Mouse (Mus musculus) CH12.LX (cell line): ENCODE data around the gene BC034090. TPM values are rescaled to one million over a fixed set of nuclear protein-coding genes. Genes with fewer than 3 reads are reported as not detected.

ENCODE experiments used
- DNase-seq: peaks from one replicate; pipeline ENCODE4 v3.0.0-alpha.2; 2013; ENCODE audit errors: extremely low read depth
- H3K27ac ChIP-seq: 2 replicates; pipeline ENCODE4 v1.5.1; 2012; ENCODE audit warnings: low read depth, mild to moderate bottlenecking, control low read depth, moderate library complexity; ENCODE audit not compliant: insufficient read depth
- H3K27me3 ChIP-seq: replicated peaks from 2 replicates; pipeline ENCODE3; 2012; ENCODE audit warnings: inconsistent platforms
- H3K36me3 ChIP-seq, 2 experiments: replicated peaks in 1 of 2; 2 replicates each; pipeline versions ENCODE3 to v1.6.1; 2012; ENCODE audit warnings: inconsistent platforms in 1 of 2, low read length in 1 of 2, mild to moderate bottlenecking in 1 of 2, mixed read lengths in 1 of 2, moderate library complexity in 1 of 2; ENCODE audit not compliant: control insufficient read depth in 1 of 2, insufficient read depth in 1 of 2
- H3K4me1 ChIP-seq, 2 experiments: 2 replicates each; pipeline ENCODE4 v1.6.1; 2012; ENCODE audit warnings: inconsistent platforms in 1 of 2, moderate library complexity in 1 of 2; ENCODE audit not compliant: insufficient read depth in 2 of 2, control insufficient read depth in 1 of 2
- H3K4me2 ChIP-seq: 2 replicates; pipeline ENCODE4 v1.6.1; 2012; ENCODE audit warnings: low read depth, mild to moderate bottlenecking, control low read depth; ENCODE audit not compliant: poor library complexity, insufficient read depth, severe bottlenecking
- H3K4me3 ChIP-seq, 3 experiments: fragments of 150-350 bp in 1 of 3; sonication (generic) in 1 of 3; replicated peaks in 1 of 3; 2 replicates each; pipeline versions ENCODE3 to v1.5.1; 2011 to 2012; ENCODE audit warnings: low read depth in 2 of 3, low read length in 2 of 3, mild to moderate bottlenecking in 2 of 3, moderate library complexity in 2 of 3, control low read depth in 1 of 3, improper control_type of control experiment in 1 of 3, inconsistent platforms in 1 of 3, mixed read lengths in 1 of 3; ENCODE audit not compliant: poor library complexity in 1 of 3
- H3K79me2 ChIP-seq: replicated peaks from 2 replicates; pipeline ENCODE4 v1.6.1; 2012; ENCODE audit warnings: mild to moderate bottlenecking, moderate library complexity; ENCODE audit not compliant: control insufficient read depth, poor library complexity, insufficient read depth, severe bottlenecking; ENCODE audit errors: extremely low read depth
- H3K9ac ChIP-seq: 2 replicates; pipeline ENCODE4 v1.6.1; 2012; ENCODE audit warnings: low read depth, mild to moderate bottlenecking, control low read depth, moderate library complexity; ENCODE audit not compliant: insufficient read depth
- H3K9me3 ChIP-seq: replicated peaks from 2 replicates; pipeline ENCODE3; 2012; ENCODE audit warnings: low read length, inconsistent platforms, mixed read lengths
- BHLHE40 ChIP-seq: IDR thresholded peaks from 2 replicates; pipeline ENCODE4 v1.6.1; 2011; ENCODE audit warnings: mild to moderate bottlenecking, low read depth, low read length, improper control_type of control experiment
- CHD1 ChIP-seq: IDR thresholded peaks from 2 replicates; pipeline ENCODE4 v1.6.1; 2012; ENCODE audit warnings: low read depth, low read length, improper control_type of control experiment, inconsistent platforms
- CHD2 ChIP-seq: IDR thresholded peaks from 2 replicates; pipeline ENCODE4 v1.6.1; 2011; ENCODE audit warnings: low read length, improper control_type of control experiment
- CTCF ChIP-seq, 2 experiments: IDR thresholded peaks in 1 of 2; conservative IDR thresholded peaks in 1 of 2; 2 replicates each; pipeline ENCODE4 v1.5.1; 2011 to 2012; ENCODE audit warnings: low read depth in 2 of 2, low read length in 2 of 2, improper control_type of control experiment in 1 of 2, inconsistent platforms in 1 of 2, mild to moderate bottlenecking in 1 of 2, moderate library complexity in 1 of 2
- ELF1 ChIP-seq: IDR thresholded peaks from 2 replicates; pipeline ENCODE4 v1.6.1; 2014; ENCODE audit warnings: low read depth, mild to moderate bottlenecking, inconsistent platforms, low read length, improper control_type of control experiment
- ETS1 ChIP-seq: conservative IDR thresholded peaks from 2 replicates; pipeline ENCODE4 v1.6.1; 2012; ENCODE audit warnings: low read depth, mild to moderate bottlenecking, inconsistent platforms, low read length, improper control_type of control experiment, moderate library complexity
- GABPA ChIP-seq: IDR thresholded peaks from 2 replicates; pipeline ENCODE4 v1.6.1; 2012; ENCODE audit warnings: low read depth, low read length, improper control_type of control experiment, inconsistent platforms; ENCODE audit not compliant: insufficient replicate concordance
- IRF4 ChIP-seq: IDR thresholded peaks from 2 replicates; pipeline ENCODE4 v1.6.1; 2014; ENCODE audit warnings: low read depth, mild to moderate bottlenecking, inconsistent platforms, low read length, improper control_type of control experiment
- JUN ChIP-seq: IDR thresholded peaks from 2 replicates; pipeline ENCODE4 v1.6.1; 2011; ENCODE audit warnings: low read depth, mild to moderate bottlenecking, low read length, improper control_type of control experiment, moderate library complexity; ENCODE audit not compliant: insufficient read depth
- JUND ChIP-seq: conservative IDR thresholded peaks from 2 replicates; pipeline ENCODE4 v1.6.1; 2011; ENCODE audit warnings: low read depth, low read length, improper control_type of control experiment
- MXI1 ChIP-seq: IDR thresholded peaks from 2 replicates; pipeline ENCODE4 v1.6.1; 2011; ENCODE audit warnings: mild to moderate bottlenecking, low read depth, low read length, improper control_type of control experiment
- MYC ChIP-seq: IDR thresholded peaks from 2 replicates; pipeline ENCODE4 v1.6.1; 2011; ENCODE audit warnings: low read depth, mild to moderate bottlenecking, improper control_type of control experiment, low read length
- NRF1 ChIP-seq: IDR thresholded peaks from 2 replicates; pipeline ENCODE4 v1.6.1; 2014; ENCODE audit warnings: low read depth, mild to moderate bottlenecking, inconsistent platforms, low read length, improper control_type of control experiment, moderate library complexity
- POLR2AphosphoS2 ChIP-seq: IDR thresholded peaks from 2 replicates; pipeline ENCODE4 v1.6.1; 2011; ENCODE audit warnings: low read depth, low read length, improper control_type of control experiment
- RAD21 ChIP-seq: IDR thresholded peaks from 2 replicates; pipeline ENCODE4 v1.6.1; 2011; ENCODE audit warnings: low read depth, mild to moderate bottlenecking, low read length, improper control_type of control experiment, moderate library complexity
- SMC3 ChIP-seq: IDR thresholded peaks from 2 replicates; pipeline ENCODE4 v1.6.1; 2011; ENCODE audit warnings: low read depth, low read length, improper control_type of control experiment
- UBTF ChIP-seq: IDR thresholded peaks from 2 replicates; pipeline ENCODE4 v1.6.1; 2012; ENCODE audit warnings: low read depth, mild to moderate bottlenecking, inconsistent platforms, low read length, improper control_type of control experiment, moderate library complexity
- USF1 ChIP-seq: IDR thresholded peaks from 2 replicates; pipeline ENCODE4 v1.6.1; 2014; ENCODE audit warnings: low read depth, mild to moderate bottlenecking, inconsistent platforms, low read length, improper control_type of control experiment
- USF2 ChIP-seq: conservative IDR thresholded peaks from 2 replicates; pipeline ENCODE4 v1.6.1; 2011; ENCODE audit warnings: low read depth, low read length, improper control_type of control experiment
- ZC3H11A ChIP-seq: IDR thresholded peaks from 2 replicates; pipeline ENCODE4 v1.6.1; 2012; ENCODE audit warnings: low read depth, mild to moderate bottlenecking, inconsistent platforms, low read length, improper control_type of control experiment
- ZKSCAN1 ChIP-seq: IDR thresholded peaks from 2 replicates; pipeline ENCODE4 v1.6.1; 2012; ENCODE audit warnings: low read depth, inconsistent platforms, low read length, improper control_type of control experiment, borderline replicate concordance
- dilution Hi-C: fragments of 300-500 bp; cut with MboI; formaldehyde crosslinking; loops from 2 replicates; pipeline ENCODE4 v1.14.3; 2020; ENCODE audit warnings: low sequenced_read_pairs; ENCODE audit not compliant: extremely low pct_unique_long_range_greater_than_20kb, extremely low pct_ligation_motif_present
- in situ Hi-C: fragments of 300-500 bp; cut with MboI; formaldehyde crosslinking; loops from 3 replicates; pipeline ENCODE4 v1.14.3; 2019; ENCODE audit warnings: low sequenced_read_pairs, low pct_ligation_motif_present, low pct_unique_long_range_greater_than_20kb, mixed read lengths
- polyA plus RNA-seq: library from polyadenylated mRNA; unstranded; fragments of >175 nt; gene quantifications from 2 replicates; pipeline ENCODE4 v1.2.1, GENCODE M21; 2012; ENCODE audit warnings: low read depth; ENCODE audit not compliant: insufficient read length
- total RNA-seq, 2 experiments: library from RNA; depleted of rRNA; stranded (reverse); fragments of 300-350 nt in 1 of 2; fragments of >200 nt in 1 of 2; gene quantifications; 2 replicates each; pipeline ENCODE4 v1.2.3; 2012 to 2014

BC034090 gene
- total and polyA plus RNA-seq, 3 experiments, result 1.6 to 4.6 (median 3.0) TPM

DNA sequence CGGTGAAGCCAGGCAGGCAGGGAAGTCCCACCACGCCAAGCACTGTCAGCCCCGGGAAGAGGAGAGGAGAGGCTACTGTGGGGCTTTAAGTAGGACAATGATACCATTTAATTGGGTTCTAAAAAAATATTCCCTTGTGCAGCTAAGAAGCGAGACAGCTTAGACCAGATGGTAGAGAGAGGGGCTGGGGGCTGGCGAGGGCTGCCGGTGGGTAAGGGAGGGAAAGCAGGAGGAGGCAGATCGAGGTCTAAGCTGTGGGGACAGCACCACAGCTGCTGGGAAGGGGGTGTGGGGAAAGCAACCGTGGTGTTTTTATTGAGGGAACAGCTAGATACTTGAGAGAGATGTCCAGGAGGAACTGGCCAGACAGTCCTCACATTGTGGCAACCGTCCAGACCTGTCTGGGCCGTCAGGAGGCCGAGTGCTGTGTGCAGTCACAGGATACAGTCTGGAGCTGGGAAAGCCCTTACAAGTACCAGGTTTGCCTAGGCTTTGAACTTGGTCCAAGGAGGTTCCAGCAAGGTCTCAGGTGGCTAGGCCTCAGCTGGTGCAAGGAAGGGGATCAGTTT, 22.1 kb downstream of the BC034090 start:
- no peaks in the 10 kb centered on the region for H3K27me3 ChIP-seq
- DNase-seq, result no peak
- no peak for TF ChIP-seq GABPA
- TF ChIP-seq USF1, result no peak
- TF ChIP-seq CHD1, result no peak
- peaks cover 0 to 34% of the 10 kb centered on the region in 2 experiments for H3K36me3 ChIP-seq
- no peak overlapping the region for H3K27ac ChIP-seq
- H3K4me2 ChIP-seq, result no peak overlapping the region
- no peak overlapping the region for H3K9ac ChIP-seq
- dilution Hi-C loops (loop anchor here (25.0 kb wide), 1 partner anchor 185 kb away; no protein-coding TSS in a partner anchor), in situ Hi-C loops (loop anchor here (10.0 to 25.0 kb wide), 2 partner anchors 437 to 935 kb away; no protein-coding TSS in a partner anchor)
- H3K79me2 ChIP-seq, result no peaks in the 10 kb centered on the region
- H3K4me3 ChIP-seq, result peak overlapping the region in 1 of 3 experiments; percentile 68
- peaks cover 19 to 45% of the 10 kb centered on the region in 2 experiments for H3K4me1 ChIP-seq
- H3K9me3 ChIP-seq, result no peaks in the 10 kb centered on the region

DNA sequence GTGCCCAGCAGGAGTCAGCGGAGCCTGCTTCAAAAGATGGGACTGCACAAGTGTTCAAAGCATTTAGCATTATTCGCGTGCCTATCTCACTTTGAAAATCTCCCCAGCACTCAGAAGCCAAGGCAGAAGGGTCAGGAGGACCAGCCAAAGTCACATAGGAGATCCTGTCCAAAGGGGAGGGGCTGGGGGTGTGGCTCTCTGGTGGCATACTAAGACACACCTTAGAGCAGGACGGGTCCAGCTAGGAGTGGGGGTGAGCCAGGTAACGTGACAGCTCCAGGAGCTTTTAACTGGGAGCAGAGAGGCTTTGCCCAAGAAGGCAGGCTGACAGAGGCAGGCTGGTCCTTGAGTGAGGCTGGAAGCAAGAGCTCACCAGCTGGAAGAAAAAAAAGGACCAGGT, 25.3 kb downstream of the BC034090 start:
- in situ Hi-C loops (loop anchor here (25.0 kb wide), 1 partner anchor 932 kb away; no protein-coding TSS in a partner anchor), dilution Hi-C loops (loop anchor here (25.0 kb wide), 1 partner anchor 182 kb away; no protein-coding TSS in a partner anchor)
- no peak for TF ChIP-seq ZKSCAN1
- H3K27ac ChIP-seq, result no peak overlapping the region
- DNase-seq, result no peak
- peaks cover 0 to 38% of the 10 kb centered on the region in 2 experiments for H3K36me3 ChIP-seq
- no peaks in the 10 kb centered on the region for H3K27me3 ChIP-seq
- no peak overlapping the region for H3K9ac ChIP-seq
- no peaks in the 10 kb centered on the region for H3K79me2 ChIP-seq
- H3K4me2 ChIP-seq, result no peak overlapping the region
- H3K9me3 ChIP-seq, result no peaks in the 10 kb centered on the region
- peaks cover 12 to 20% of the 10 kb centered on the region in 2 experiments for H3K4me1 ChIP-seq
- no peak overlapping the region for H3K4me3 ChIP-seq

DNA sequence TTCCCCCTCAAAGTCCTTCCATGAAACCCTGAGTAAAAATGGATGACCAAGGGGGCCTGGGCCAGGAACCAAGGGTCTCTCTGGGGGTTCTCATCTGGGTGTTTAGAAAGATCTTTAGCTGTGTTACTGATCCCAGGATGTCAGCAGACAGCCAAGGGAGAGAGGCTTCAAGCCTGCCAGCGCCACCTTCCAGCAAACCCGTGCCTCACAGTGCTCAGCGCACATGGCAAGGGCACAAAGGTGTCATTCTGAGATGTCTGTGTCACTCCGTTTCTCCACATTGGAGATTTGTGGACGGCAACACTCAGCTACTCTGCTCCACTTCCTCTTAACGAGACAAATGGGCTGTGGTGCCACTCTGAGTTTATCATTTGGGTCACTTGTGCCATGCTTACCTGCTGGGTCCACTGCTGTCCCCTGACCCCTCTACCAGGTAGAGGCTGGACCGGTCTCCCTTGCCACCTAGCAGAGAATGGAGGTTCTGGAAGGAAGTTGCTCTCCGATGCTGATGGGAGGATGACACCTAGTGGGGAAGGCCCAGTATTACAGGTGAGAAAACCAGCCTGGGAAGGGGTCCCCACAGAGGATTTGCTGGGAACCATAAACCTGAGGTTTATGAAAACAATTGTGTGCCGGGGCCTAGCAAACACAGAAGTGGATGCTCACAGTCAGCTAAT, 26.2 kb downstream of the BC034090 start:
- H3K9me3 ChIP-seq, result no peaks in the 10 kb centered on the region
- H3K27me3 ChIP-seq, result no peaks in the 10 kb centered on the region
- TF ChIP-seq ELF1 (peak; percentile 39; the same call in 1 of the 2 replicates), POLR2AphosphoS2 (no peak), CTCF (conservative IDR thresholded peaks at IDR 0.05 in 1 of 2, IDR thresholded peaks at IDR 0.05 in 1 of 2; ENCODE audit: low read depth in 2 of 2, low read length in 2 of 2) (peak; percentile 57 to 96), MYC (no peak), MXI1 (no peak), RAD21 (peak; percentile 98), IRF4 (0 out of 2 replicates have a peak, but pooled peaks have one; percentile 23), BHLHE40 (no peak), CHD2 (no peak), UBTF (no peak), USF2 (no peak), JUN (no peak), SMC3 (peak; percentile 97), NRF1 (no peak), ETS1 (no peak), ZC3H11A (peak; percentile 93), JUND (no peak)
- H3K4me2 ChIP-seq, result no peak overlapping the region
- peaks cover 0 to 40% of the 10 kb centered on the region in 2 experiments for H3K36me3 ChIP-seq
- H3K4me3 ChIP-seq, result no peak overlapping the region
- dilution Hi-C loops (loop anchor here (25.0 kb wide), 1 partner anchor 181 kb away; no protein-coding TSS in a partner anchor), in situ Hi-C loops (loop anchor here (25.0 kb wide), 1 partner anchor 931 kb away; no protein-coding TSS in a partner anchor)
- no peak overlapping the region for H3K9ac ChIP-seq
- DNase-seq, result peak; percentile 48
- peaks cover 7 to 17% of the 10 kb centered on the region in 2 experiments for H3K4me1 ChIP-seq
- H3K79me2 ChIP-seq, result no peaks in the 10 kb centered on the region
- H3K27ac ChIP-seq, result no peak overlapping the region
